Mouse (Mus musculus) cerebellum, postnatal 14 days (tissue): ENCODE results near the gene Zfp202.

ENCODE experiments used
- DNase-seq, 2 experiments: peaks; one replicate each; pipeline ENCODE4 v3.0.0; 2021; ENCODE audit warnings: mixed read lengths in 2 of 2

The Zfp202 gene

GRCm38 (mm10) chr9:40241223-40241801, 49.2 kb downstream of the Zfp202 start:
- DNase-seq: peak; percentile 59 to 62

GRCm38 (mm10) chr9:40241951-40242888, 50.1 kb downstream of the Zfp202 start:
- peak; percentile 25 to 38 for DNase-seq

- DNase-seq: no peak
These were observed 53.4 kb downstream of the Zfp202 start for GRCm38 (mm10) chr9:40245466-40245865.

GRCm38 (mm10) chr9:40245974-40246665, 54.0 kb downstream of the Zfp202 start:
- peak; percentile 69 to 70 for DNase-seq

GRCm38 (mm10) chr9:40246702-40247101, 54.6 kb downstream of the Zfp202 start:
- DNase-seq: no peak

- DNase-seq: no peak
These were observed 57.0 kb downstream of the Zfp202 start for GRCm38 (mm10) chr9:40249106-40249505.

GRCm38 (mm10) chr9:40252459-40252858, 60.3 kb downstream of the Zfp202 start:
- DNase-seq: no peak
